ENCODE assay signal across 18 mouse cellular contexts in the genomic region with DNA sequence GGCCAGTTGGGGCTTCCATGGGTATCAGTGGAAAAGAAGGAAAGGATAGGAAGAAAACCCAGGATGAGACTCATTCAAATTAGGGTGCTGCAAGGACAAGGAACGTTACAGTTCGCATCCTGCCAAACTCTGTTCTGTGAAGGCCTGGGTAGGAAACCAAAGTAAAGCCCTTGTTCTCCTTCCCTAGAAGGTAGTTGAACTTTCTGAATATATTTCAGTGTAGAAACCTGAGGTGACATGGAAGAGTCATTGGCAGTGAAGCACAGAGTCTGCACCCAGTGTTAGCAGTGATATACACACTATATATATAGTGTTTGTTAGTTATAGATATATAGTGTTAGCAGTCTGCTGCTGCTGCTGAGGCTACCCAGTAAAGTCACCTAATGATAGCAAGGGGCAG. TPM values are rescaled to one million over a fixed set of nuclear protein-coding genes. Genes with fewer than 3 reads are reported as not detected.
DNase-seq lines count a peak whose midpoint lies in the region; ATAC-seq and TF ChIP-seq lines count a peak whose summit lies in the region.
"Had no signal": no experiment of that assay in that cellular context is flagged by ENCODE, and none has a peak within 500 bp of the region (broad histone marks: within the 10 kb centered on the region; RNA-seq: fewer than 3 reads in every experiment).

No protein-coding gene starts in this region.

- peaks cover 14% of the 10 kb centered on the region for H3K4me1 ChIP-seq in hindbrain, embryonic 12.5 days
- peaks cover 20% of the 10 kb centered on the region for H3K4me1 ChIP-seq in hindbrain, embryonic 10.5 days (replicated peaks)
- peaks cover 13% of the 10 kb centered on the region for H3K4me1 ChIP-seq in midbrain, embryonic 11.5 days (ENCODE audit: control insufficient read depth, insufficient read depth, low read length)
- peaks cover 26% of the 10 kb centered on the region for H3K4me1 ChIP-seq in midbrain, embryonic 10.5 days
- peaks cover 27% of the 10 kb centered on the region for H3K4me1 ChIP-seq in bone marrow macrophage, adult 2 months (ENCODE audit: control insufficient read depth, insufficient read depth, low read length)
- H3K4me1 ChIP-seq in liver, embryonic 15.5 days (replicated peaks) = peaks cover 61% of the 10 kb centered on the region

- H3K9me3 ChIP-seq in hindbrain, embryonic 12.5 days (replicated peaks) = no peaks in the 10 kb centered on the region
- H3K9me3 ChIP-seq in hindbrain, embryonic 10.5 days = no peaks in the 10 kb centered on the region
- no peaks in the 10 kb centered on the region for H3K9me3 ChIP-seq in midbrain, embryonic 11.5 days (ENCODE audit: control insufficient read depth, low read length)
- no peaks in the 10 kb centered on the region for H3K9me3 ChIP-seq in midbrain, embryonic 10.5 days (replicated peaks)
- no peaks in the 10 kb centered on the region for H3K9me3 ChIP-seq in liver, embryonic 15.5 days (replicated peaks)
- H3K9me3 ChIP-seq: megakaryocyte, embryonic 14.5 days; neural tube, embryonic 12.5 days had no signal

- H3K4me2 ChIP-seq in hindbrain, embryonic 12.5 days (replicated peaks) = no peak overlapping the region
- H3K4me2 ChIP-seq in midbrain, embryonic 11.5 days = no peak overlapping the region
- H3K4me2 ChIP-seq in liver, embryonic 15.5 days = no peak overlapping the region
- H3K4me2 ChIP-seq: neural tube, embryonic 12.5 days had no signal

- WGBS in hindbrain, embryonic 12.5 days = 61% methylated on average over 2 of the region's 2 CpGs
- 70% methylated on average over 2 of the region's 2 CpGs for whole genome bisulfite sequencing in hindbrain, embryonic 10.5 days
- 62% methylated on average over 2 of the region's 2 CpGs for WGBS in midbrain, embryonic 11.5 days
- 63% methylated on average over 2 of the region's 2 CpGs for WGBS in midbrain, embryonic 10.5 days
- 77% methylated on average over 2 of the region's 2 CpGs for WGBS in liver, embryonic 15.5 days (ENCODE audit: insufficient replicate concordance)

- peaks cover 62% of the 10 kb centered on the region for H3K36me3 ChIP-seq in hindbrain, embryonic 12.5 days
- H3K36me3 ChIP-seq in hindbrain, embryonic 10.5 days = peaks cover 85% of the 10 kb centered on the region
- peaks cover 26% of the 10 kb centered on the region for H3K36me3 ChIP-seq in midbrain, embryonic 11.5 days (ENCODE audit: control insufficient read depth, insufficient read depth, low read length)
- peaks cover 84% of the 10 kb centered on the region for H3K36me3 ChIP-seq in midbrain, embryonic 10.5 days
- peaks cover 83% of the 10 kb centered on the region for H3K36me3 ChIP-seq in liver, embryonic 15.5 days (replicated peaks)

- H3K4me3 ChIP-seq in hindbrain, embryonic 12.5 days = no peak overlapping the region
- no peak overlapping the region for H3K4me3 ChIP-seq in hindbrain, embryonic 10.5 days
- H3K4me3 ChIP-seq in midbrain, embryonic 11.5 days (ENCODE audit: low read depth, low read length) = no peak overlapping the region
- H3K4me3 ChIP-seq in midbrain, embryonic 10.5 days = no peak overlapping the region
- H3K4me3 ChIP-seq in bone marrow macrophage, adult 2 months (ENCODE audit: insufficient read depth, low read length) = no peak overlapping the region
- H3K4me3 ChIP-seq in liver, embryonic 15.5 days (replicated peaks) = no peak overlapping the region
- H3K4me3 ChIP-seq: megakaryocyte, embryonic 14.5 days; neural tube, embryonic 12.5 days had no signal

- no peak for ATAC-seq in hindbrain, embryonic 12.5 days (ENCODE audit: low FRiP score)
- no peak for ATAC-seq in midbrain, embryonic 11.5 days (ENCODE audit: low FRiP score)
- ATAC-seq in liver, embryonic 15.5 days (ENCODE audit: insufficient read depth) = no peak
- ATAC-seq: hindbrain, postnatal 0 days; lung, postnatal 0 days had no signal

- no peaks in the 10 kb centered on the region for H3K27me3 ChIP-seq in hindbrain, embryonic 12.5 days
- H3K27me3 ChIP-seq in hindbrain, embryonic 10.5 days (ENCODE audit: insufficient read depth, poor library complexity, severe bottlenecking) = no peaks in the 10 kb centered on the region
- no peaks in the 10 kb centered on the region for H3K27me3 ChIP-seq in midbrain, embryonic 11.5 days (ENCODE audit: control insufficient read depth, insufficient read depth, low read length)
- H3K27me3 ChIP-seq in midbrain, embryonic 10.5 days (ENCODE audit: low read depth, poor library complexity, severe bottlenecking) = no peaks in the 10 kb centered on the region
- no peaks in the 10 kb centered on the region for H3K27me3 ChIP-seq in liver, embryonic 15.5 days
- H3K27me3 ChIP-seq: megakaryocyte, embryonic 14.5 days; neural tube, embryonic 12.5 days had no signal

- H3K27ac ChIP-seq in hindbrain, embryonic 12.5 days = peak overlapping the region; percentile 9; the same call in 1 of the 2 replicates
- H3K27ac ChIP-seq in hindbrain, embryonic 10.5 days = no peak overlapping the region
- no peak overlapping the region for H3K27ac ChIP-seq in midbrain, embryonic 11.5 days (ENCODE audit: low read depth, low read length)
- H3K27ac ChIP-seq in midbrain, embryonic 10.5 days (replicated peaks) = no peak overlapping the region
- peak overlapping the region; percentile 11; the same call in 1 of the 2 replicates for H3K27ac ChIP-seq in bone marrow macrophage, adult 2 months (ENCODE audit: insufficient read depth, low read depth, low read length)
- H3K27ac ChIP-seq in liver, embryonic 15.5 days (replicated peaks) = peak overlapping the region; percentile 39; the same call in 1 of the 2 replicates
- H3K27ac ChIP-seq: hindbrain, postnatal 0 days; neural tube, embryonic 12.5 days had no signal

- no peak for TF ChIP-seq POLR2A in bone marrow macrophage, adult 2 months (IDR thresholded peaks at IDR 0.05; ENCODE audit: borderline replicate concordance, low read depth, low read length)

- DNase-seq in hindbrain, embryonic 10.5 days (ENCODE audit: low spot score) = no peak
- peak; percentile 68 for DNase-seq in midbrain, embryonic 11.5 days (ENCODE audit: low spot score, missing footprints)
- DNase-seq in midbrain, embryonic 10.5 days (ENCODE audit: low spot score) = no peak
- no peak for DNase-seq in heart, adult 8-10 months (ENCODE audit: low spot score)
- DNase-seq: cerebellum, postnatal 10 days; gastrocnemius, postnatal 10 days; kidney, adult 2 months; kidney, postnatal 36 days; layer of hippocampus, adult 9-11 months; right cerebral cortex, postnatal 14 days had no signal

- no peak overlapping the region for H3K9ac ChIP-seq in hindbrain, embryonic 12.5 days
- no peak overlapping the region for H3K9ac ChIP-seq in midbrain, embryonic 11.5 days (ENCODE audit: low read length)
- H3K9ac ChIP-seq in liver, embryonic 15.5 days = no peak overlapping the region
- H3K9ac ChIP-seq: neural tube, embryonic 12.5 days had no signal

- no peak for TF ChIP-seq CTCF in bone marrow macrophage, adult 2 months (IDR thresholded peaks at IDR 0.05; ENCODE audit: low read depth, low read length)

RNA-seq across cellular contexts. Expression of gene Rpl27a, which starts 4.4 kb away (rescaled TPM):
- polyA plus RNA-seq in hindbrain, embryonic 12.5 days (2016; fragmentation: Nextera tagmentation; extraction: Ambion mirVana) = 86.2 and 98.4 TPM in 2 replicates
- polyA plus RNA-seq in hindbrain, embryonic 10.5 days (2016; fragmentation: Nextera tagmentation; extraction: Ambion mirVana) = 101 and 126 TPM in 2 replicates
- 116 and 127 TPM in 2 replicates for polyA plus RNA-seq in midbrain, embryonic 11.5 days (2014; fragmentation: Nextera tagmentation; extraction: Ambion mirVana)
- 113 and 126 TPM in 2 replicates for polyA plus RNA-seq in midbrain, embryonic 10.5 days (2016; fragmentation: Nextera tagmentation; extraction: Ambion mirVana)
- 238 and 334 TPM in 2 replicates for polyA plus RNA-seq in bone marrow macrophage, adult 2 months (2012; ENCODE audit: insufficient read depth, insufficient read length, missing spikeins)
- polyA plus RNA-seq in liver, embryonic 15.5 days (2015; fragmentation: Nextera tagmentation; extraction: Ambion mirVana) = 58.5 and 71.9 TPM in 2 replicates
- 100 to 1,000 TPM in 2 of 4 experiments, 10 to 100 TPM in 2; 82.2 to 125 (median 99.4) TPM for total RNA-seq in heart, adult 8-10 months (2022)

RNA-seq across cellular contexts. Expression of gene Trim66, which starts 15.4 kb away (rescaled TPM):
- 0.08 and 0.12 TPM in 2 replicates for polyA plus RNA-seq in hindbrain, embryonic 12.5 days (2016; fragmentation: Nextera tagmentation; extraction: Ambion mirVana)
- polyA plus RNA-seq in hindbrain, embryonic 10.5 days (2016; fragmentation: Nextera tagmentation; extraction: Ambion mirVana) = 0.07 and 0.08 TPM in 2 replicates
- polyA plus RNA-seq in midbrain, embryonic 11.5 days (2014; fragmentation: Nextera tagmentation; extraction: Ambion mirVana) = 0.29 and 0.40 TPM in 2 replicates
- 0.09 and 0.12 TPM in 2 replicates for polyA plus RNA-seq in midbrain, embryonic 10.5 days (2016; fragmentation: Nextera tagmentation; extraction: Ambion mirVana)
- polyA plus RNA-seq in bone marrow macrophage, adult 2 months (2012; ENCODE audit: insufficient read depth, insufficient read length, missing spikeins) = not detected in 2 replicates
- not detected in 2 replicates for polyA plus RNA-seq in liver, embryonic 15.5 days (2015; fragmentation: Nextera tagmentation; extraction: Ambion mirVana)
- total RNA-seq in heart, adult 8-10 months (2022) = under 1 TPM; 0.13 to 0.37 (median 0.15) TPM
- polyA plus RNA-seq: heart, postnatal 0 days had no signal

Comparison
In these comparisons a context has a peak if more than half of its experiments do, and no peak if none do; other contexts are left out.
1. H3K27ac ChIP-seq: peak in hindbrain, embryonic 12.5 days (single experiment), bone marrow macrophage, adult 2 months (single experiment) and liver, embryonic 15.5 days (single experiment); none in hindbrain, embryonic 10.5 days (single experiment), midbrain, embryonic 11.5 days (single experiment) and midbrain, embryonic 10.5 days (single experiment).